Mouse (Mus musculus) heart, embryonic 10.5 days (tissue): ENCODE results near the gene Vmn1r198. TPM values are rescaled to one million over a fixed set of nuclear protein-coding genes. Genes with fewer than 3 reads are reported as not detected.

ENCODE experiments used
- DNase-seq: peaks from one replicate; pipeline ENCODE4 v3.0.0-alpha.2; 2017; ENCODE audit warnings: low spot score
- H3K27ac ChIP-seq: fragments of 300-500 bp; sonication (generic); 2 replicates; pipeline ENCODE4 v1.5.1; 2016; ENCODE audit warnings: mild to moderate bottlenecking
- H3K27me3 ChIP-seq: fragments of 300-500 bp; sonication (generic); 2 replicates; pipeline ENCODE4 v1.6.1; 2016; ENCODE audit warnings: mild to moderate bottlenecking; ENCODE audit not compliant: poor library complexity, insufficient read depth, severe bottlenecking
- H3K36me3 ChIP-seq: fragments of 300-500 bp; sonication (generic); 2 replicates; pipeline ENCODE4 v1.6.1; 2016; ENCODE audit warnings: mild to moderate bottlenecking, moderate library complexity
- H3K4me1 ChIP-seq: fragments of 300-500 bp; sonication (generic); 2 replicates; pipeline ENCODE4 v1.6.1; 2016; ENCODE audit warnings: mild to moderate bottlenecking
- H3K4me3 ChIP-seq: fragments of 300-500 bp; sonication (generic); 2 replicates; pipeline ENCODE4 v1.5.1; 2016; ENCODE audit warnings: mild to moderate bottlenecking, moderate library complexity
- H3K9me3 ChIP-seq: fragments of 300-500 bp; sonication (generic); 2 replicates; pipeline ENCODE4 v1.6.1; 2016; ENCODE audit warnings: mild to moderate bottlenecking, moderate library complexity
- WGBS: fragments of 180-500 bp; shearing (Covaris S2); methylation state at CpG from one replicate; pipeline ENCODE4 v1.1.7; 2016; 5-methylcytosine and 5-hydroxymethylcytosine counted together
- polyA plus RNA-seq: library from polyadenylated mRNA; unstranded; fragments of >200 nt; fragmentation: Nextera tagmentation; extraction: Ambion mirVana; gene quantifications from 2 replicates; pipeline ENCODE4 v1.2.1, GENCODE M21; 2016

Vmn1r198 gene
- polyA plus RNA-seq, 1 experiment from 2014 or later: not detected

DNA sequence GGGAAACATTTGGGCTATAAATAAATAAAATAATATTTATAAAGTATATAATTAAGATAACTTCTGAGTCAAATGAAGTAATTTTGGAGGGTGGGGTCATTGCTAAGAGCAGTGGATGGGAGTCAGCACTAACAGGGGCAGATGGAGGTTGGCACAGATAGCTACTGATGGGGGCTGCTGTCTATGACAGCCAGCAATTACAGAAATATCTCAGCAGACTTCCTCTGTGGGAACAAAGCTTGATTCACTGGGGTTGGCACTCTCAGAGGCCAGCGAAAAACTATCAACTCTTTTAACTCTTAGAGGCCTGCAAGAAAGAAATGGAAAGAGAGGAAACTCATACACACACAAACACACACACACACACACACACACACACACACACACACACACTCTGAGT is 52.8 kb downstream of the Vmn1r198 start:
- Histone ChIP-seq H3K27ac (no peak overlapping the region), H3K4me3 (no peak overlapping the region), H3K27me3 (no peaks in the 10 kb centered on the region), H3K4me1 (no peaks in the 10 kb centered on the region), H3K36me3 (no peaks in the 10 kb centered on the region), H3K9me3 (peaks cover 7% of the 10 kb centered on the region)
- WGBS: 67% methylated on average over 1 of the region's 1 CpGs
- no peak for DNase-seq

Other genes starting within 250 kb of the Vmn1r198 start
- gene Vmn1r189, start 244.5 kb upstream of the Vmn1r198 start, polyA plus RNA-seq: not detected in 2 replicates
- gene Vmn1r191, start 166.4 kb upstream of the Vmn1r198 start, polyA plus RNA-seq: not detected in 2 replicates
- gene Vmn1r192, start 159.2 kb upstream of the Vmn1r198 start, polyA plus RNA-seq: not detected in 2 replicates
- gene Vmn1r193, start 127.2 kb upstream of the Vmn1r198 start, polyA plus RNA-seq: not detected in 2 replicates
- gene Vmn1r194, start 106.1 kb upstream of the Vmn1r198 start, polyA plus RNA-seq: not detected in 2 replicates
- not detected in 2 replicates for gene Vmn1r195, start 79.8 kb upstream of the Vmn1r198 start, polyA plus RNA-seq
- gene Vmn1r196, start 60.4 kb upstream of the Vmn1r198 start, polyA plus RNA-seq: not detected in 2 replicates
- not detected in 2 replicates for gene Vmn1r197, start 25.8 kb upstream of the Vmn1r198 start, polyA plus RNA-seq
- not detected in 2 replicates for gene Vmn1r199, start 29.5 kb downstream of the Vmn1r198 start, polyA plus RNA-seq
- not detected in 2 replicates for gene Vmn1r200, start 40.0 kb downstream of the Vmn1r198 start, polyA plus RNA-seq
- not detected in 2 replicates for gene Vmn1r201, start 121.6 kb downstream of the Vmn1r198 start, polyA plus RNA-seq
- not detected in 2 replicates for gene Vmn1r202, start 155.0 kb downstream of the Vmn1r198 start, polyA plus RNA-seq
- not detected in 2 replicates for gene Vmn1r203, start 167.8 kb downstream of the Vmn1r198 start, polyA plus RNA-seq
- gene Vmn1r204, start 202.8 kb downstream of the Vmn1r198 start, polyA plus RNA-seq: not detected in 2 replicates
- not detected in 2 replicates for gene Vmn1r205, start 242.6 kb downstream of the Vmn1r198 start, polyA plus RNA-seq